Mouse (Mus musculus) thymus, postnatal 36 days (tissue): Measurements from ENCODE around the gene Gm20388.
A peak's percentile ranks its signal among the peaks of the same experiment; 100 is the strongest.

Source experiments
- DNase-seq, 2 experiments: peaks; one replicate each; pipeline ENCODE4 v3.0.0; 2022; ENCODE audit warnings: mixed read lengths in 2 of 2

The Gm20388 gene

GRCm38 (mm10) chr8:121857331-121857730 lies 1946.7 kb downstream of the Gm20388 start:
- DNase-seq, result no peak

GRCm38 (mm10) chr8:121857747-121858146 lies 1947.1 kb downstream of the Gm20388 start:
- no peak for DNase-seq

GRCm38 (mm10) chr8:121861276-121861675 lies 1950.6 kb downstream of the Gm20388 start:
- DNase-seq, result no peak

- DNase-seq, result no peak
Measured at GRCm38 (mm10) chr8:121861806-121862548, 1951.3 kb downstream of the Gm20388 start.

GRCm38 (mm10) chr8:121865356-121865755 lies 1954.7 kb downstream of the Gm20388 start:
- no peak for DNase-seq

- DNase-seq, result no peak
Measured at GRCm38 (mm10) chr8:121868196-121868595, 1957.6 kb downstream of the Gm20388 start.

GRCm38 (mm10) chr8:121868896-121869295 lies 1958.3 kb downstream of the Gm20388 start:
- DNase-seq, result no peak

GRCm38 (mm10) chr8:121870190-121870589 lies 1959.5 kb downstream of the Gm20388 start:
- no peak for DNase-seq

- peak in 1 of 2 experiments; percentile 24 for DNase-seq
Measured at GRCm38 (mm10) chr8:121871833-121872440, 1961.3 kb downstream of the Gm20388 start.

GRCm38 (mm10) chr8:121874031-121874430 lies 1963.4 kb downstream of the Gm20388 start:
- peak; percentile 16 to 29 for DNase-seq

- no peak for DNase-seq
Measured at GRCm38 (mm10) chr8:121875045-121875444, 1964.4 kb downstream of the Gm20388 start.

- no peak for DNase-seq
Measured at GRCm38 (mm10) chr8:121875517-121875916, 1964.9 kb downstream of the Gm20388 start.

- no peak for DNase-seq
Measured at GRCm38 (mm10) chr8:121877212-121877611, 1966.6 kb downstream of the Gm20388 start.

- no peak for DNase-seq
Measured at GRCm38 (mm10) chr8:121877828-121878480, 1967.3 kb downstream of the Gm20388 start.

- no peak for DNase-seq
Measured at GRCm38 (mm10) chr8:121879712-121880111, 1969.1 kb downstream of the Gm20388 start.

GRCm38 (mm10) chr8:121880818-121881217 lies 1970.2 kb downstream of the Gm20388 start:
- DNase-seq, result no peak

GRCm38 (mm10) chr8:121881921-121882320 lies 1971.3 kb downstream of the Gm20388 start:
- DNase-seq, result no peak

- DNase-seq, result no peak
Measured at GRCm38 (mm10) chr8:121884181-121884580, 1973.5 kb downstream of the Gm20388 start.

GRCm38 (mm10) chr8:121885001-121885400 lies 1974.4 kb downstream of the Gm20388 start:
- no peak for DNase-seq

- no peak for DNase-seq
Measured at GRCm38 (mm10) chr8:121885433-121885832, 1974.8 kb downstream of the Gm20388 start.

- DNase-seq, result no peak
Measured at GRCm38 (mm10) chr8:121887547-121887946, 1976.9 kb downstream of the Gm20388 start.

- no peak for DNase-seq
Measured at GRCm38 (mm10) chr8:121889317-121889716, 1978.7 kb downstream of the Gm20388 start.
